Mouse (Mus musculus) liver, postnatal 0 days (tissue): ENCODE measurements around the gene Mgat5.

Source experiments
- CTCF ChIP-seq: sonication (generic); IDR thresholded peaks from 2 replicates; pipeline ENCODE4 v1.5.1; 2016; ENCODE audit warnings: antibody characterized with exemption, low read depth
- EP300 ChIP-seq: IDR thresholded peaks from 2 replicates; pipeline ENCODE4 v1.6.1; 2016; ENCODE audit warnings: antibody characterized with exemption, low read depth, mild to moderate bottlenecking

- no peak for TF ChIP-seq EP300
- TF ChIP-seq CTCF: no peak
These were observed 160.9 kb downstream of the Mgat5 start for GRCm38 (mm10) chr1:127365706-127366105.
